Mouse (Mus musculus) forebrain, embryonic 13.5 days (tissue): ENCODE results near the gene Ak1. TPM values are rescaled to one million over a fixed set of nuclear protein-coding genes. Genes with fewer than 3 reads are reported as not detected.

Experiments
- microRNA counts: library from miRNA; unstranded; fragments of <30 nt; microRNA quantifications from one replicate; lab custom pipeline; 2016
- microRNA-seq: library from miRNA; unstranded; fragments of <30 nt; microRNA quantifications from one replicate; pipeline ENCODE4, GENCODE M21; 2016
- polyA plus RNA-seq: library from polyadenylated mRNA; unstranded; fragments of >200 nt; fragmentation: Nextera tagmentation; extraction: Ambion mirVana; gene quantifications from 2 replicates; pipeline ENCODE4 v1.2.1, GENCODE M21; 2015

The Ak1 gene
- polyA plus RNA-seq, 1 experiment from 2014 or later = 48.8 TPM

MicroRNA genes within 50 kb of the gene (microRNA counts, 519-probe panel; counts per million panel counts)
- 177 counts per million, percentile 53 among the panel's probes with 10 or more counts for microRNA mmu-miR-1954 (lab: Ali Mortazavi, UCI)

Small RNAs within 50 kb of the gene (microRNA-seq; reads per million reads assigned to microRNA genes)
- gene Gm47291 (not detected), gene Mir1954 (not detected)

Other genes starting within 250 kb of the Ak1 start
- gene 1110008P14Rik, start 239.8 kb upstream of the Ak1 start, polyA plus RNA-seq = 59.6 and 60.4 TPM in 2 replicates
- gene Lcn2, start 233.5 kb upstream of the Ak1 start, polyA plus RNA-seq = 0.20 TPM in 1 of 2 replicates, not detected in the other
- 28.5 and 30.1 TPM in 2 replicates for gene Ptges2, start 225.9 kb upstream of the Ak1 start, polyA plus RNA-seq
- 5.4 and 5.6 TPM in 2 replicates for gene Naif1, start 171.3 kb upstream of the Ak1 start, polyA plus RNA-seq
- 37.4 and 42.4 TPM in 2 replicates for gene Slc25a25, start 170.3 kb upstream of the Ak1 start, polyA plus RNA-seq
- gene Fam102a, start 86.4 kb upstream of the Ak1 start, polyA plus RNA-seq = 4.5 and 5.2 TPM in 2 replicates
- gene Dpm2, start 50.9 kb upstream of the Ak1 start, polyA plus RNA-seq = 127 and 129 TPM in 2 replicates
- 1.7 and 3.4 TPM in 2 replicates for gene Pip5kl1, start 47.0 kb upstream of the Ak1 start, polyA plus RNA-seq
- 0.18 and 0.39 TPM in 2 replicates for gene 9430097D07Rik, start 46.1 kb upstream of the Ak1 start, polyA plus RNA-seq
- gene St6galnac4, start 34.7 kb upstream of the Ak1 start, polyA plus RNA-seq = 14.5 and 16.5 TPM in 2 replicates
- 10.0 and 10.8 TPM in 2 replicates for gene St6galnac6, start 22.0 kb upstream of the Ak1 start, polyA plus RNA-seq
- 20.4 and 21.2 TPM in 2 replicates for gene Eng, start 24.8 kb downstream of the Ak1 start, polyA plus RNA-seq
- gene Fpgs, start 82.4 kb downstream of the Ak1 start, polyA plus RNA-seq = 14.2 and 15.7 TPM in 2 replicates
- 90.3 and 99.9 TPM in 2 replicates for gene Cdk9, start 91.3 kb downstream of the Ak1 start, polyA plus RNA-seq
- 23.5 and 29.2 TPM in 2 replicates for gene Sh2d3c, start 99.3 kb downstream of the Ak1 start, polyA plus RNA-seq
- gene 6330409D20Rik, start 119.3 kb downstream of the Ak1 start, polyA plus RNA-seq = 1.6 and 2.5 TPM in 2 replicates
- 55.8 and 62.2 TPM in 2 replicates for gene Tor2a, start 135.5 kb downstream of the Ak1 start, polyA plus RNA-seq
- gene Ttc16, start 153.9 kb downstream of the Ak1 start, polyA plus RNA-seq = 0.43 and 0.48 TPM in 2 replicates
- gene Ptrh1, start 154.0 kb downstream of the Ak1 start, polyA plus RNA-seq = 4.6 and 5.4 TPM in 2 replicates
- gene Cfap157, start 162.7 kb downstream of the Ak1 start, polyA plus RNA-seq = 0.45 and 1.4 TPM in 2 replicates
- gene Stxbp1, start 225.5 kb downstream of the Ak1 start, polyA plus RNA-seq = 97.5 and 109 TPM in 2 replicates